Mouse (Mus musculus) layer of hippocampus, postnatal 14 days (tissue): Measurements from ENCODE around the gene Cd24a. TPM values are rescaled to one million over a fixed set of nuclear protein-coding genes. Genes with fewer than 3 reads are reported as not detected.

Source experiments
- DNase-seq, 2 experiments: peaks; one replicate each; pipeline ENCODE4 v3.0.0; 2021 to 2022; ENCODE audit warnings: low spot score in 2 of 2, mixed read lengths in 1 of 2
- total RNA-seq, 2 experiments: library from RNA; stranded (reverse); gene quantifications; 2 replicates each; pipeline ENCODE4 v1.2.3; 2021

Gene Cd24a
- total RNA-seq, 2 experiments from 2014 or later, result 31.0 to 42.0 TPM

- DNase-seq, result peak in 1 of 2 experiments; percentile 34
Measured at GRCm38 (mm10) chr10:43580649-43581078, 2.6 kb downstream of the Cd24a start.

GRCm38 (mm10) chr10:43581260-43581659 is 3.2 kb downstream of the Cd24a start:
- no peak for DNase-seq

DNA sequence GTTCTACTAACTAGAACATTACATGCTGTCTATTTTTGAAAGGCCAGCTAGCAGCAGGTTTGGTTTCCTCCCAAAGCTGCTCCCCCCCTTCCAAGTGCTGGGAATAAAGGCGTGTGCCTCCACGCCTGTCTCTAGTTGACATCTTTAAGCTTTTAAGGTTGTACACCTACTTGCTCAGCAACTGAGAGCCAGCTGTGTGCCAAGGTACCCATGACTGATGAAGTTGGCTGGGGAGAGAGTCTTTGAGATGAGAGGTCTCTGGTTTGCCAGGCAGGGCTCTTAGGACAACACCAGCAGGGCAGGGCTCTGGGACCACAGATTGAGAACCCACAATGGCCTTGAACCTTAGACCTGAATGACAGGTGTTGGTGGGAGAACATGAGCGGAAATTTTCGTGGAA is 6.5 kb downstream of the Cd24a start:
- no peak for DNase-seq

DNA sequence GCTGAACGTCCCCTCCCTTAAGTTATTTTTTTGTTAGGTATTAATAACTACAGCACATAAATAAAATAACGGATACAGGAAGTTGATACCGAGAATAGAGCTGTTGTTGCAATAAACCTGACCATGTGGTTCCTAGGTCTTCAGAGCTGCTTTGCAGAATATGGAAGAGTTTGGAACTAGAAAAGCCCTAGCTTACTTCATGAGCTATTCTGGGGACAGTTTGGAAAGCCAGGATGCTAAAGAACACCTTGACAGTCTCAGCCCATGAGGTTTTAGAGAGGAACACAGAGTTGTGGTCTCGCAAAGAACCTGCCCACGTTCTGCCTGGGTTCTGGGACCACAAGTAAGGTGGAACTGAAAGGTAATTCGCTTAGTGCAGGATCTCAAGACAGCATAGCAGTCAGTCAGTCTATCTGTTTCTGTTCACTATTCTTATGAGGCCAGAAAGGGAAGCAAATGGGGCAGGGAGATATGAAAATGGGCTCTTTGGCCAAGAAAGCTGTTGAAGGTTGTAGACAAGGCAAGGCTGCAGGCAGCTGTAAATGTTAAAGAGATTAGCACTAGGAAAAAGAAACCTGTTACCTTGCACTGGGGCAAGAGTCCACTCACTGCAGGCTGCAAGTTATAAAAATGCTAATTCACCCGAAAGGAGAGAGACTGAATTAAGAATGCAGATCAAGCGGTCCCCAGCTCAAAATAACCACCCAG is 10.5 kb downstream of the Cd24a start:
- DNase-seq, result no peak

DNA sequence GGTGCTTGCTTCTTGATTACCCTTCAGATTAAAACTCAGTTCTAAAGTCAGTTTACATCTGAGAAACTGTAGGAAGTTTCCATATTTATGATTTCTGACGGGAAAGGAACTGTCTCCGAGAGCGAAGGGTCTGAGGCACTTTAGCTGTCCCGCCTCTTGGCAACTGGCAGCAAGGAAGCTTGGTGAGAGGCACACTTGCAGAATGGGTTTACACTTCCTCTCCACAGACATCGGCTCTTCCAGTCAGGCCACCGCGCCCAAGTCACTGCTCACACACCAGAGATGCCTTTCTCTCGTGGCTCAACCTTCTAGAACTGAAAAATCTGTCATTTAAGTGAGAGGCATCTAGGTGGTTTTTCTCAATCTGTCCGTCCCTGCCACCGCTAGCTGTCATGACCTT is 13.4 kb downstream of the Cd24a start:
- DNase-seq, result no peak

DNA sequence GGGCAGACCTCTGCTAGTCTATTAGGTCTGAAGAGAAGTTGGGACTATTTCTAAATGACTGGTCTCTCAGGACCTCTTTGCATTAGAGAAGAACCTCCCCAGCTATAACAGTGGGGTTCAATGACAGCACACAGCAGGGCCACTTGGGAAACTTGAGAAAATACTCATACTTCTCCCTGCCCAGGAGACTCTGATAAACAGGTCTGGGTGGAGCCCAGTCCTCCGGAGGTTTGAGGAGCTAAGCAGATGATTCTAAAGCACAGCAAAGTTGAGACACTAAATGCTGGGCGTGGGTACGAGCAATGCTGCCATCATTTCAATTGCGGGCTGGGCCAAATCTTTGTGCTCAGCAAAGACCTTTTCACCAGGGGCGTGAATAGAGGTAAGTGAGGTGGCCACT is 15.1 kb downstream of the Cd24a start:
- no peak for DNase-seq

DNA sequence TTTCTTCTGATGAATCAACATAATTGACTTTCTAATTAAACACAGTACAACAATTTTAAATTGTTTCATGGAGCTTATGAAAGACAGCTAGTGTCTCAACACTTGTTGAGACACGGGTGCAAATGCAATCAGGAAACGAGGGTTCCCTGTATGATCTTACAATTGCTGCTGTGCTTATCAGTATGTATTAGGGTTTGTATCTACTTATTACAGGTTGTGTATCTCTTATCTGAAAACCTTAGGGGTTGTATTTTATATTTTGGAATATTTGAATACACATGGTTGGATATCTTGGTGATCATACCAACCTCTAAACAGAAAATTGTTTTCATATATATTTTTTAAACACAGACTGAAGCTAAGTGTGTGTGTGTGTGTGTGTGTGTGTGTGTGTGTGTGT is 16.1 kb downstream of the Cd24a start:
- no peak for DNase-seq

- DNase-seq, result no peak
Measured at GRCm38 (mm10) chr10:43594894-43595293, 16.8 kb downstream of the Cd24a start.

GRCm38 (mm10) chr10:43598067-43598726 is 20.1 kb downstream of the Cd24a start:
- no peak for DNase-seq

GRCm38 (mm10) chr10:43601039-43601438 is 23.0 kb downstream of the Cd24a start:
- DNase-seq, result no peak

DNA sequence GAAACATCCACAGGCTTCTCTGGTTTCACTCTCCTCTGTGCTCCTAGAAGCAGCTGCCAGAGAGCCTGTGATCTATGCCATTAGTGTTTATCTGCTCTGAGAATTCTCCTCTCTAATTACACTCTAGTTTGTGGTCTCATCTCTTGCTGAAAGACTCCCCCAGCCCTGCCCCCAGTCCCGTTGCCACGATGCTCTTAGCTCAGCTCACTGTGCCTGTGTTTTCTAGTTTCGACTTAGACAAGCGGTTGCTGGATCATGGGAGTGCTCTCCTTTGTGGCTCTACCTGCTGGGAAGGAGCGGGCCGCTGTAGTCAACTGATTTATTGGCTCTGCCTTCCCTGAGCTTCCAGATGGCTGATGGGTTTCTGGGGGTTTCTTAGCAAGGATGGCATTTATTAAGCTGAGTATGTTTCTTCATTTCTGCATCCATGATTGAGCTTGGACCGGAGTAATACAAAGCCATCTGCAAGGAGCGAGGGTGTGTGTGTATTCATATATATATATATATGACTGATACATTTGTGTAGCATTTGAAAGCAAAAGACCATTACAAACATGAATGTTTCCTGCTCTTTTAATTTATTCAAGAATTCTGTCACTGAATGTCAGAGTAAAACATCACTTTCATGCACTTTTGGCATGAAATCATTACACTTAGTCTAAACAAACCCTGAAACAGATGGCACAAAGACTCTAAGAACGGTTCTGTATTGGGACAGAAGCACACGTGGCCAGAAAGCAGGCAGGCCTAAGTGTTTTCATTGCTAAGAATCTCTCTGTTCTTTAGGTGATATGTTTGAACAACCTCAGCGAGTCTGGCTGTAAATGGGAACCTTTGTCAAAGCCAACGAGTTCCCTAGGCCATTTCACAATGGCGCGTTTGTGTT is 23.7 kb downstream of the Cd24a start:
- no peak for DNase-seq

- no peak for DNase-seq
Measured at GRCm38 (mm10) chr10:43603975-43604686, 26.0 kb downstream of the Cd24a start.

- DNase-seq, result no peak
Measured at GRCm38 (mm10) chr10:43604687-43605250, 26.7 kb downstream of the Cd24a start.

- no peak for DNase-seq
Measured at GRCm38 (mm10) chr10:43605901-43606300, 27.8 kb downstream of the Cd24a start.

- DNase-seq, result no peak
Measured at GRCm38 (mm10) chr10:43609507-43609906, 31.4 kb downstream of the Cd24a start.

DNA sequence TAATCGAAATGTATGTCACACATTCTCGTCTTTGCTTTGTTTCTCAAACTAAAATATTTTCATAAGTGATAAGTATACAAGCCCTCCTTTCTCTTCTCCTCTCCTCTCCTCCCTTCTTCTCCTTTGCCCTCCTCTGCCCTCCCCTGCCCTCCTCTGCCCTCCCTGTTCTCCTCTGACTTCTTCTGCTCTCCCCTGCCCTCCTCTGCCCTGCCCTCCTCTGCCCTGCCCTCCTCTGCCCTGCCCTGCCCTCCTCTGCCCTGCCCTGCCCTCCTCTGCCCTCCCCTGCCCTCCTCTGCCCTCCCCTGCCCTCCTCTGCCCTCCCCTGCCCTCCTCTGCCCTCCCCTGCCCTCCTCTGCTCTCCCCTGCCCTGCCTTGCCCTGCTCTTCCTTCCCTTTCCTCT is 31.9 kb downstream of the Cd24a start:
- DNase-seq, result no peak

DNA sequence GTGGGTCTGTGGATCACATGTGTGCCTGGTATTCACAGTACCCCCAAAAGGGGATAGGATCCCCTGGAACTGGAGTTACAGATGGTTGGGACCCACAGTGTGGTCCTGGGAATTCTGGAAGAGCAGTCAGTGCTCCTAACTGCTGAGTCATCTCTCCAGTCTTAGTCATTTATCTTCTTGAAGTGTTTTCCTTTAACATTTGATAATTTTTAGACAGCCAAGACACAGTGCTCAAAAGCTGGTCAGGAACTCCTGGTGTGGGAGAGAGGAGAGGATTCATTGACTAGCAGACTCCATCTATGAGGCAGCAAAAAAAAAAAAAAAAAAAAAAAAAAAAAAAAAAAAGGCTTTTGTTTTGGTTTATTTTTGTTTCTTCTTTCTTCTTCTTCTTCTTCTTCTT is 33.0 kb downstream of the Cd24a start:
- no peak for DNase-seq

- DNase-seq, result no peak
Measured at GRCm38 (mm10) chr10:43619059-43619531, 41.0 kb downstream of the Cd24a start.

- DNase-seq, result no peak
Measured at GRCm38 (mm10) chr10:43619939-43620338, 41.9 kb downstream of the Cd24a start.

DNA sequence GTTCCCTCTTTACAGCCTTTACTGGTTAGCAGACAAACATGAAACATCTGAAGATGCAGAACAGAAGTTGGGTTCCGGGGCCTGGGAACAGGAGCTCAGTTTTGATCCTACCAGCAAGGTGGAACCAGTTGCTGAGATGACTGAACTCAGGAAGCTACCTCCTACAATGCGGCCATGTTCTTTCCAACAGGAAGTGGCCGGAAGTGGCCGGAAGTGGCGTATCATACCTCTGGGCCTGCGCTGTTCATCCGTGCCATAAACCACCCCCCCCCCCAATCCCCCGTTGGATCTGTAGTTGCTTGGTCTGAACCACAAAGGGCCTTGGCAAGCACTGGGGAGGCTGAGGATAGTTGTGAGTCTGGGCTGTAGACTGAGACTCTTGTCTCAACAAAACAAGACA is 45.4 kb downstream of the Cd24a start:
- no peak for DNase-seq

DNA sequence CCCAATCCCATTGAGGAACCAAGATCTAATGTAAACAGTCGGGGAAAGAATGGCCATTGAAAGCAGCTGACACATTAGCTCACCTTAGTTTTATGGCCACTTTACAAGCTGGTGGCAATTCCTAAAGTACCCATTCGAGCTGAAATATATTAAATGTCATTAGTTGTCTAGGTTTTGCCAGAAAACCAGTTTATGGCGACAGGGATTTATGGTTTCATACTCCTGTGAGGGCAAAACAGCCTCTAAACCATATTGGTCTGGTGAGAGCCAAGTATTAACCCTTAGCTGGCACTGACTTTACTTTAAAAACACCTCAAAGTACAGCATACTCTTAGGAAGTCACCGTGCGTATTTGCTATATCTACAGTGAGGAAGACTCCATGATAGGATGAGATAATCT is 46.3 kb downstream of the Cd24a start:
- DNase-seq, result no peak
